Mouse (Mus musculus): ENCODE data around the gene Use1. TPM values are rescaled to one million over a fixed set of nuclear protein-coding genes. Genes with fewer than 3 reads are reported as not detected.

The Use1 gene
- total and polyA plus RNA-seq, 3 experiments: 107 to 117 TPM; not detected in 1

DNA sequence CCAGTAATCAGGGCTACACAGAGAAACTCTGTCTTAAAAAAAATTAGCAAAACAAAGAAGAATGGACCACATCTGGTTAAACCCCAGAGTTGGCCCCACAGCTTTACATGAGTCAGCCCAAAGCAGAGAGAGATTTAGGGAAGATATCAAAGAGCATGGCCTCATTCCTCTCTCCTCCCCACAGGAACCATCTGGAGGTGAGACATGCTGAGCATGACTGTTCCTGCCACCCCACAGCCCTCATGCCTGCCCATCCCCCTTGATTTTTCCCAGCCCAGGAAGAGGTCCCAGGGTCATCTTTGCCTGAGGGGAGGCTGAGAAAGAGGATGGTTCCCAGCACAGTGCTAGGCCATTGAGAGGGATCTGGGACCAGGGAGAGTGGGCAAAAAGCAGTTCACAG is 1.7 kb downstream of the Use1 start:
- no peak overlapping the region for H3K4me3 ChIP-seq (ENCODE audit: control insufficient read depth in 1 of 2, insufficient read depth in 1 of 2, low read depth in 2 of 2, low read length in 2 of 2)
- H3K27me3 ChIP-seq (ENCODE audit: control insufficient read depth in 1 of 2, insufficient read depth in 2 of 2, low read length in 2 of 2): no peaks in the 10 kb centered on the region
- H3K36me3 ChIP-seq (ENCODE audit: control insufficient read depth in 1 of 2, insufficient read depth in 2 of 2, low read length in 2 of 2): peaks cover 0 to 9% of the 10 kb centered on the region in 2 experiments; a peak in 2 of 4 replicates
- peaks cover 0 to 11% of the 10 kb centered on the region in 2 experiments; a peak in 2 of 4 replicates for H3K4me1 ChIP-seq (ENCODE audit: control insufficient read depth in 1 of 2, insufficient read depth in 2 of 2, low read length in 2 of 2)
- TF ChIP-seq KAT2A (conservative IDR thresholded peaks at IDR 0.05; ENCODE audit: low read depth, low read length) (no peak), HCFC1 (IDR thresholded peaks at IDR 0.05; ENCODE audit: low read depth, low read length) (no peak), RCOR1 (IDR thresholded peaks at IDR 0.05; ENCODE audit: low read depth, low read length) (no peak), ZMIZ1 (IDR thresholded peaks at IDR 0.05; ENCODE audit: low read depth, low read length) (no peak), NRF1 (IDR thresholded peaks at IDR 0.05; ENCODE audit: insufficient read depth, low read depth, low read length, poor library complexity, severe bottlenecking) (no peak), MYC (IDR thresholded peaks at IDR 0.05; ENCODE audit: low read depth, low read length) (no peak), TCF12 (IDR thresholded peaks at IDR 0.05; ENCODE audit: low read depth, low read length) (no peak), E2F4 (IDR thresholded peaks at IDR 0.05; ENCODE audit: borderline replicate concordance, low read depth, low read length) (no peak), CTCF (IDR thresholded peaks at IDR 0.05 in 2 of 3, conservative IDR thresholded peaks at IDR 0.05 in 1 of 3; ENCODE audit: control insufficient read depth in 1 of 3, insufficient read depth in 1 of 3, low read depth in 2 of 3, low read length in 3 of 3, poor library complexity in 1 of 3, severe bottlenecking in 1 of 3) (no peak)
- peak; percentile 37 for DNase-seq (ENCODE audit: low read depth, low spot score)
- H3K9ac ChIP-seq (ENCODE audit: control insufficient read depth, low read depth, low read length, poor library complexity, severe bottlenecking): no peak overlapping the region; the same call in 1 of the 2 replicates
- peaks cover 6% of the 10 kb centered on the region; the same call in 1 of the 2 replicates for H3K79me2 ChIP-seq (ENCODE audit: control insufficient read depth, insufficient read depth, low read length, poor library complexity)
- no peaks in the 10 kb centered on the region for H3K9me3 ChIP-seq (replicated peaks; ENCODE audit: insufficient read depth, low read length)
- H3K27ac ChIP-seq (ENCODE audit: control insufficient read depth, low read depth, low read length): 0 out of 2 replicates have a peak overlapping the region, but pooled peaks have one; percentile 43

DNA sequence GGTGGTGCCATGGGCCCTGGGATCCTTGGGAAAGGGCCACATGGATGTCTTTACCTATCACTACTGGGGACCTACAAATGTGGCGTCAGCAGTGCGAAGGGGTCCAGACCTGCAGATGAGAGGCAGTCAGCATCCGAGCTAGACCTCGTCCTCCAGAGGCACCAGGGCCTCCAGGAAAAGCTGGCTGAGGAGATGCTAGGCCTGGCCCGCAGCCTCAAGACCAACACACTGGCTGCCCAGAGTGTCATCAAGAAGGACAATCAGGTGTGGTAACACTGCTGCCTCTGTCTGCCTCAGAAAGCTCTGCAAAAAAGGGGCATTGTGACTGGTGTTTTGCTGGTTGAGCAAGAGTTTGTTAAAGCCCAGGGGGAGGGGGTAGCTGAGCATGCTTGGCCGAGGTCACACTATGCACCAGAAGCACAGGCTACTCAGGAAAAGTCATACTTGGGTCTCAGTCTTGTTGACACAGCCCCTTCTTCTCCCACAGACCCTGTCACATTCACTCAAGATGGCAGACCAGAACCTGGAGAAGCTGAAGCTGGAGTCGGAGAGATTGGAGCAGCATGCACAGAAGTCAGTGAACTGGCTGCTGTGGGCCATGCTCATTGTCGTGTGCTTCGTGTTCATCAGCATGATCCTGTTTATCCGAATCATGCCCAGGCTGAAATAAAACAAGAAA is 2.5 kb downstream of the Use1 start:
- no peak for DNase-seq (ENCODE audit: low read depth, low spot score)
- Histone ChIP-seq H3K9ac (ENCODE audit: control insufficient read depth, low read depth, low read length, poor library complexity, severe bottlenecking) (no peak overlapping the region), H3K4me1 (ENCODE audit: control insufficient read depth in 1 of 2, insufficient read depth in 2 of 2, low read length in 2 of 2) (peaks cover 0 to 11% of the 10 kb centered on the region in 2 experiments; a peak in 2 of 4 replicates), H3K36me3 (ENCODE audit: control insufficient read depth in 1 of 2, insufficient read depth in 2 of 2, low read length in 2 of 2) (peaks cover 0 to 9% of the 10 kb centered on the region in 2 experiments; a peak in 2 of 4 replicates), H3K9me3 (replicated peaks; ENCODE audit: insufficient read depth, low read length) (no peaks in the 10 kb centered on the region), H3K79me2 (ENCODE audit: control insufficient read depth, insufficient read depth, low read length, poor library complexity) (peaks cover 6% of the 10 kb centered on the region; the same call in 1 of the 2 replicates), H3K4me3 (ENCODE audit: control insufficient read depth in 1 of 2, insufficient read depth in 1 of 2, low read depth in 2 of 2, low read length in 2 of 2) (no peak overlapping the region), H3K27me3 (ENCODE audit: control insufficient read depth in 1 of 2, insufficient read depth in 2 of 2, low read length in 2 of 2) (no peaks in the 10 kb centered on the region), H3K27ac (ENCODE audit: control insufficient read depth, low read depth, low read length) (no peak overlapping the region)
- TF ChIP-seq MXI1 (IDR thresholded peaks at IDR 0.05; ENCODE audit: low read depth, low read length): no peak
- no peak for TF ChIP-seq MYC (IDR thresholded peaks at IDR 0.05; ENCODE audit: low read depth, low read length)
- no peak for TF ChIP-seq ELF1 (IDR thresholded peaks at IDR 0.05; ENCODE audit: low read depth, low read length)
- no peak for TF ChIP-seq GATA1 (IDR thresholded peaks at IDR 0.05; ENCODE audit: low read depth, low read length)
- TF ChIP-seq TAL1 (IDR thresholded peaks at IDR 0.05; ENCODE audit: low read length): no peak
- no peak; a peak in 1 of 4 replicates for TF ChIP-seq POLR2A (IDR thresholded peaks at IDR 0.05; ENCODE audit: control insufficient read depth in 1 of 2, insufficient read depth in 1 of 2, low read depth in 1 of 2, low read length in 2 of 2, poor library complexity in 1 of 2)
- no peak for TF ChIP-seq HCFC1 (IDR thresholded peaks at IDR 0.05; ENCODE audit: low read depth, low read length)
- no peak for TF ChIP-seq MAFK (IDR thresholded peaks at IDR 0.05; ENCODE audit: borderline replicate concordance, low read depth, low read length)
- TF ChIP-seq TBP (IDR thresholded peaks at IDR 0.05; ENCODE audit: low read depth, low read length): no peak
- TF ChIP-seq RAD21 (IDR thresholded peaks at IDR 0.05; ENCODE audit: low read depth, low read length): no peak

All from MEL (cell line).